In the genomic region with DNA sequence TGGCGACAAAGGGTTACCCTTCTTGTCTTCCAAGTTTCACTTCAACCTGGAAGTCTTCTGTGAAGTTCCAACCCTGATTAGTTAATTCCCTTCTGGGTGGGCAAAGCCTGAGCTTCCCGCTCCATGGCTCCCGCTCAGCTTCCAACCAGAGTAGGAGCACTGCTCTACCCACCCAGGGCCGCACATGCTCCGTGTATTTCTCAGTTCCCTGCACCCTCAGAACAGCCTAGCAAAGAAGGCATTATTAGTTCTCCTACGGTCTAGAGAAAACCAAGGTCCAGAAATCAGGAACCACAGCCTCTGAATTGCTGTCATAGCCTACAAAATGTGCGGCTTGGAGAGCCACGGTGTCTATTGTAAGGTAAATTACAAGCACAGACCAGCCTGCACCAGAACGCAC, we compare ENCODE assay signal across 7 mouse cellular contexts. TPM values are rescaled to one million over a fixed set of nuclear protein-coding genes. Genes with fewer than 3 reads are reported as not detected.
DNase-seq lines count a peak whose midpoint lies in the region; ATAC-seq and TF ChIP-seq lines count a peak whose summit lies in the region.

No protein-coding gene starts in this region.

- no peaks in the 10 kb centered on the region for H3K27me3 ChIP-seq in forebrain, embryonic 15.5 days
- no peaks in the 10 kb centered on the region; the same call in 1 of the 2 replicates for H3K27me3 ChIP-seq in liver, embryonic 14.5 days (ENCODE audit: control insufficient read depth, insufficient read depth, low read length)

- peak overlapping the region; percentile 79 for H3K4me3 ChIP-seq in forebrain, embryonic 15.5 days
- peak overlapping the region; percentile 56 to 62 for H3K4me3 ChIP-seq in liver, embryonic 14.5 days (ENCODE audit: insufficient read depth in 1 of 2, low read depth in 2 of 2, low read length in 2 of 2)

- peak; percentile 75 for ATAC-seq in forebrain, embryonic 15.5 days (replicated peaks)
- ATAC-seq in liver, embryonic 14.5 days (ENCODE audit: insufficient read depth) = peak; percentile 16

- peak overlapping the region; percentile 65 for H3K9ac ChIP-seq in forebrain, embryonic 15.5 days (replicated peaks)
- H3K9ac ChIP-seq in liver, embryonic 14.5 days (replicated peaks) = peak overlapping the region; percentile 59

- no peak for TF ChIP-seq EP300 in liver, embryonic 14.5 days (IDR thresholded peaks at IDR 0.05; ENCODE audit: low read depth)

- 3% methylated on average over 9 of the region's 9 CpGs for WGBS in forebrain, embryonic 15.5 days
- WGBS in liver, embryonic 14.5 days (ENCODE audit: insufficient replicate concordance) = 16% methylated on average over 9 of the region's 9 CpGs

- peaks cover 54% of the 10 kb centered on the region for H3K4me1 ChIP-seq in forebrain, embryonic 15.5 days
- H3K4me1 ChIP-seq in liver, embryonic 14.5 days (replicated peaks; ENCODE audit: control insufficient read depth in 2 of 2, insufficient read depth in 2 of 2, low read length in 1 of 2) = peaks cover 2 to 7% of the 10 kb centered on the region in 2 experiments; a peak in 3 of 4 replicates

- no peak for TF ChIP-seq CTCF in liver, embryonic 14.5 days (IDR thresholded peaks at IDR 0.05; ENCODE audit: low read depth)

- no peaks in the 10 kb centered on the region for H3K9me3 ChIP-seq in forebrain, embryonic 15.5 days
- H3K9me3 ChIP-seq in liver, embryonic 14.5 days (ENCODE audit: control insufficient read depth, low read length) = no peaks in the 10 kb centered on the region

- H3K36me3 ChIP-seq in forebrain, embryonic 15.5 days = peaks cover 13% of the 10 kb centered on the region
- H3K36me3 ChIP-seq in liver, embryonic 14.5 days (replicated peaks; ENCODE audit: control insufficient read depth, insufficient read depth, low read depth) = no peaks in the 10 kb centered on the region

- H3K27ac ChIP-seq in forebrain, embryonic 15.5 days (replicated peaks) = peak overlapping the region; percentile 90
- H3K27ac ChIP-seq in liver, embryonic 14.5 days = no peak overlapping the region

- peak overlapping the region; percentile 86 for H3K4me2 ChIP-seq in forebrain, embryonic 15.5 days (replicated peaks)
- H3K4me2 ChIP-seq in liver, embryonic 14.5 days (ENCODE audit: low read depth) = peak overlapping the region; percentile 90

- DNase-seq in layer of hippocampus, postnatal 14 days (ENCODE audit: low spot score in 2 of 2) = peak; percentile 41 to 65
- no peak for DNase-seq in layer of hippocampus, adult 9-11 months
- DNase-seq in cerebellum, postnatal 25 days = peak; percentile 34 to 48
- DNase-seq in liver, embryonic 14.5 days (ENCODE audit: low read depth in 3 of 3, low spot score in 3 of 3) = no peak
- DNase-seq in urinary bladder, postnatal 4 days (ENCODE audit: low spot score in 2 of 2) = no peak
- DNase-seq in urinary bladder, postnatal 25 days (ENCODE audit: low spot score) = no peak

RNA-seq across cellular contexts. Expression of gene Gm10337, which starts 6.6 kb away (rescaled TPM):
- not detected for total RNA-seq in layer of hippocampus, postnatal 14 days (2021)
- 6.0 and 6.1 TPM in 2 replicates for polyA plus RNA-seq in forebrain, embryonic 15.5 days (2015; fragmentation: Nextera tagmentation; extraction: Ambion mirVana)
- not detected in 2 replicates for polyA plus RNA-seq in liver, embryonic 14.5 days (2012; rRNA removed)
- polyA plus RNA-seq in liver, embryonic 14.5 days (2014; fragmentation: Nextera tagmentation; extraction: Ambion mirVana) = not detected in 2 replicates

RNA-seq across cellular contexts. Expression of gene Map3k12, which starts 6.8 kb away (rescaled TPM):
- 10 to 100 TPM; 81.9 to 89.4 TPM for total RNA-seq in layer of hippocampus, postnatal 14 days (2021)
- 55.3 and 55.9 TPM in 2 replicates for polyA plus RNA-seq in forebrain, embryonic 15.5 days (2015; fragmentation: Nextera tagmentation; extraction: Ambion mirVana)
- 0.77 and 1.3 TPM in 2 replicates for polyA plus RNA-seq in liver, embryonic 14.5 days (2012; rRNA removed)
- polyA plus RNA-seq in liver, embryonic 14.5 days (2014; fragmentation: Nextera tagmentation; extraction: Ambion mirVana) = 0.78 and 1.1 TPM in 2 replicates

RNA-seq across cellular contexts. Expression of gene Tarbp2, which starts 7.9 kb away (rescaled TPM):
- total RNA-seq in layer of hippocampus, postnatal 14 days (2021) = 10 to 100 TPM; 34.9 to 41.8 TPM
- 102 and 103 TPM in 2 replicates for polyA plus RNA-seq in forebrain, embryonic 15.5 days (2015; fragmentation: Nextera tagmentation; extraction: Ambion mirVana)
- polyA plus RNA-seq in liver, embryonic 14.5 days (2012; rRNA removed) = 39.6 and 40.9 TPM in 2 replicates
- polyA plus RNA-seq in liver, embryonic 14.5 days (2014; fragmentation: Nextera tagmentation; extraction: Ambion mirVana) = 31.5 and 40.2 TPM in 2 replicates

RNA-seq across cellular contexts. Expression of gene Npff, which starts 14.6 kb away (rescaled TPM):
- total RNA-seq in layer of hippocampus, postnatal 14 days (2021) = 1 to 10 TPM; 4.8 to 6.1 TPM
- 2.4 and 2.5 TPM in 2 replicates for polyA plus RNA-seq in forebrain, embryonic 15.5 days (2015; fragmentation: Nextera tagmentation; extraction: Ambion mirVana)
- polyA plus RNA-seq in liver, embryonic 14.5 days (2012; rRNA removed) = 1.2 and 1.4 TPM in 2 replicates
- 0.19 and 0.94 TPM in 2 replicates for polyA plus RNA-seq in liver, embryonic 14.5 days (2014; fragmentation: Nextera tagmentation; extraction: Ambion mirVana)

RNA-seq across cellular contexts. Expression of gene Pcbp2, which starts 39.8 kb away (rescaled TPM):
- 100 to 1,000 TPM; 438 to 462 TPM for total RNA-seq in layer of hippocampus, postnatal 14 days (2021)
- polyA plus RNA-seq in forebrain, embryonic 15.5 days (2015; fragmentation: Nextera tagmentation; extraction: Ambion mirVana) = 155 and 161 TPM in 2 replicates
- 185 and 221 TPM in 2 replicates for polyA plus RNA-seq in liver, embryonic 14.5 days (2012; rRNA removed)
- 93.3 and 103 TPM in 2 replicates for polyA plus RNA-seq in liver, embryonic 14.5 days (2014; fragmentation: Nextera tagmentation; extraction: Ambion mirVana)

Comparison
In these comparisons a context has a peak if more than half of its experiments do, and no peak if none do; other contexts are left out.
1. DNase-seq: peak in layer of hippocampus, postnatal 14 days (2 of 2) and cerebellum, postnatal 25 days (2 of 2); none in layer of hippocampus, adult 9-11 months (single experiment), liver, embryonic 14.5 days (0 of 3), urinary bladder, postnatal 4 days (0 of 2) and urinary bladder, postnatal 25 days (single experiment).
2. RNA of gene Map3k12, which starts 6.8 kb away (polyA plus RNA-seq): 55.3 to 55.9 TPM in forebrain, embryonic 15.5 days; 0.77 to 1.3 TPM in liver, embryonic 14.5 days; every median in the first group is over 10 times any median in the second.